Mouse (Mus musculus): ENCODE measurements around the gene Kbtbd7. TPM values are rescaled to one million over a fixed set of nuclear protein-coding genes. Genes with fewer than 3 reads are reported as not detected.

Kbtbd7 gene
- polyA plus RNA-seq, 1 experiment from 2014 or later: 18.4 TPM

DNA sequence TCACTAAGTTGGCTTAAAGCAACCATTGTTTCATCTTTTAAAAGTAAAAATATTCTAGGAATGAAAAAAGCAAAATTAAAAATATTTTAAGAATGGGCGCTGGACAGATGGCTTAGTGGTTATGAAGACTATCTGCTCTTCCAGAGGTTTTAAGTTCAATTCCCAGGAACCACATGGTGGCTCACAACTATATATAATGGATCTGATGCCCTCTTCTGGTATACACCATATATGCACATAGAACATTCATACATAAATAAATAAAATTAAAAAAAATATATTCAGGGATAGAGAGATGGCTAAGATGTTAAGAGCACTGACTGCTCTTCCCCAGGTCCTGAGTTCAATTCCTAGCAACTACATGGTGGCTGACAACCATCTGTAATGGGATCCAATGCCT, 39.3 kb downstream of the Kbtbd7 start:
- Histone ChIP-seq H3K4me3 (ENCODE audit: low read depth, low read length) (no peak overlapping the region), H3K9me3 (ENCODE audit: control insufficient read depth, low read length) (no peaks in the 10 kb centered on the region), H3K9ac (ENCODE audit: low read length) (no peak overlapping the region), H3K4me2 (ENCODE audit: low read depth) (no peak overlapping the region), H3K27me3 (ENCODE audit: control insufficient read depth, insufficient read depth, low read length) (no peaks in the 10 kb centered on the region), H3K27ac (ENCODE audit: low read depth, low read length) (no peak overlapping the region), H3K4me1 (ENCODE audit: control insufficient read depth, insufficient read depth, low read length) (no peaks in the 10 kb centered on the region), H3K36me3 (ENCODE audit: control insufficient read depth, insufficient read depth, low read length) (peaks cover 6% of the 10 kb centered on the region)
- ATAC-seq (ENCODE audit: insufficient read depth, low FRiP score, low TSS enrichment) (no peak), DNase-seq (ENCODE audit: low spot score) (no peak)
- WGBS: 96% methylated on average over 1 of the region's 1 CpGs

DNA sequence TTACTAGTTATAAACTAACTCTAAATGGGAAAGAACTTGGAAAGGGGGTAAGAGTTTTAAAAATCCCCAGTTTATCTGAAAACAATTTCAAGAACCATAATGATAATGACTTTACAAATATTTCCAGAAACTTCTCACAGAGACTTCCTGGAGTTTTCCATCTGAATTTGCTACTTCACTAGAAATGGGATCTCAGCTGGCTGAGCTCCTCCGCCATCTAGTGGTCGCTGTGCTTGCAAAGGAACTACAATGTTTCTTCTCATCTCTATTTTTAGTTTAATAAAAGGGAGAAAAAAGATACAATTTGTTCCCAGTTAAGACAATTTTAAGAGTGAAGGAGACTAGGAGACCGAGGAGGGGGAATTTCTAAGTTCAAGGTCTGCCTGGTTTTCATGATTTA, 41.3 kb downstream of the Kbtbd7 start:
- DNase-seq (ENCODE audit: low spot score) (peak; percentile 60), ATAC-seq (ENCODE audit: insufficient read depth, low FRiP score, low TSS enrichment) (no peak)
- H3K4me1 ChIP-seq (ENCODE audit: control insufficient read depth, insufficient read depth, low read length): no peaks in the 10 kb centered on the region
- no peak overlapping the region for H3K4me2 ChIP-seq (ENCODE audit: low read depth)
- WGBS: 25% methylated on average over 3 of the region's 3 CpGs
- no peak overlapping the region for H3K4me3 ChIP-seq (ENCODE audit: low read depth, low read length)
- no peaks in the 10 kb centered on the region for H3K9me3 ChIP-seq (ENCODE audit: control insufficient read depth, low read length)
- H3K27ac ChIP-seq (ENCODE audit: low read depth, low read length): no peak overlapping the region
- peaks cover 6% of the 10 kb centered on the region for H3K36me3 ChIP-seq (ENCODE audit: control insufficient read depth, insufficient read depth, low read length)
- H3K27me3 ChIP-seq (ENCODE audit: control insufficient read depth, insufficient read depth, low read length): no peaks in the 10 kb centered on the region
- H3K9ac ChIP-seq (ENCODE audit: low read length): no peak overlapping the region

DNA sequence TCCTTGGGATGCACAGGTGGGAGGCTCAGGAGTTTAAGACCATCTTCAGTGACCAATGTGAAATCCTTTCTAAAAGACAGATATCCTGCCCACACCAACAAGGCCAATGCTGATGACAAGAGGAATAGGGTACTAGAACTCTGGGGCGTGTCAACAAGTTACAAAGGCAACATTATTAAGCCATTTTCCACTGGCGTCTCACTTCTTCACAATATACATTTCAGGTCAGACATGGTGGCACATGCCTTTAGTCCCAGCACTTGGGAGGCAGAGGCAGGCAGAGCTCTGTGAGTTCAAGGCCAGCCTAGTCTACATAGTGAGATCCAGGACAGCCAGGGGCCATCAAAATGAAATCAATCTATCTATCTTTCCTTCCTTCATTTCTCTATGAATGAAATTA, 47.1 kb downstream of the Kbtbd7 start:
- Histone ChIP-seq H3K9ac (ENCODE audit: low read length) (no peak overlapping the region), H3K27ac (ENCODE audit: low read depth, low read length) (no peak overlapping the region), H3K9me3 (ENCODE audit: control insufficient read depth, low read length) (no peaks in the 10 kb centered on the region), H3K4me3 (ENCODE audit: low read depth, low read length) (no peak overlapping the region), H3K4me1 (ENCODE audit: control insufficient read depth, insufficient read depth, low read length) (no peaks in the 10 kb centered on the region), H3K36me3 (ENCODE audit: control insufficient read depth, insufficient read depth, low read length) (peaks cover 10% of the 10 kb centered on the region), H3K4me2 (ENCODE audit: low read depth) (no peak overlapping the region), H3K27me3 (ENCODE audit: control insufficient read depth, insufficient read depth, low read length) (no peaks in the 10 kb centered on the region)
- WGBS: 90% methylated on average over 2 of the region's 2 CpGs
- DNase-seq (ENCODE audit: low spot score) (no peak), ATAC-seq (ENCODE audit: insufficient read depth, low FRiP score, low TSS enrichment) (no peak)

Other genes starting within 250 kb of the Kbtbd7 start
- not detected in 2 replicates for gene Zfp957, start 179.1 kb upstream of the Kbtbd7 start, polyA plus RNA-seq (2014; fragmentation: Nextera tagmentation; extraction: Ambion mirVana)
- gene Rgcc, start 124.9 kb upstream of the Kbtbd7 start, polyA plus RNA-seq (2014; fragmentation: Nextera tagmentation; extraction: Ambion mirVana): 46.2 and 51.8 TPM in 2 replicates
- 35.5 and 38.8 TPM in 2 replicates for gene Naa16, start 35.7 kb upstream of the Kbtbd7 start, polyA plus RNA-seq (2014; fragmentation: Nextera tagmentation; extraction: Ambion mirVana)
- 11.7 and 11.8 TPM in 2 replicates for gene Mtrf1, start 28.7 kb upstream of the Kbtbd7 start, polyA plus RNA-seq (2014; fragmentation: Nextera tagmentation; extraction: Ambion mirVana)
- 5.7 and 6.3 TPM in 2 replicates for gene Kbtbd6, start 25.3 kb downstream of the Kbtbd7 start, polyA plus RNA-seq (2014; fragmentation: Nextera tagmentation; extraction: Ambion mirVana)
- gene Elf1, start 54.7 kb downstream of the Kbtbd7 start, polyA plus RNA-seq (2014; fragmentation: Nextera tagmentation; extraction: Ambion mirVana): 8.2 and 8.3 TPM in 2 replicates
- 57.8 TPM in 2 replicates for gene Wbp4, start 55.0 kb downstream of the Kbtbd7 start, polyA plus RNA-seq (2014; fragmentation: Nextera tagmentation; extraction: Ambion mirVana)
- 153 and 156 TPM in 2 replicates for gene Sugt1, start 161.2 kb downstream of the Kbtbd7 start, polyA plus RNA-seq (2014; fragmentation: Nextera tagmentation; extraction: Ambion mirVana)
- gene Cnmd, start 235.7 kb downstream of the Kbtbd7 start, polyA plus RNA-seq (2014; fragmentation: Nextera tagmentation; extraction: Ambion mirVana): 13.3 and 15.3 TPM in 2 replicates